Mouse (Mus musculus) hindbrain, embryonic 12.5 days (tissue): Measurements from ENCODE around the gene Exoc4. TPM values are rescaled to one million over a fixed set of nuclear protein-coding genes. Genes with fewer than 3 reads are reported as not detected.
A peak's percentile ranks its signal among the peaks of the same experiment; 100 is the strongest.

ENCODE experiments used
- ATAC-seq: fragments of 200-750 bp; cut with Nextera tagmentation; 2 replicates; pipeline ENCODE4 v1.8.0; 2017; ENCODE audit warnings: moderate TSS enrichment; ENCODE audit not compliant: low FRiP score
- H3K27ac ChIP-seq: fragments of 300-500 bp; sonication (generic); 2 replicates; pipeline ENCODE4 v1.5.1; 2016; ENCODE audit warnings: mild to moderate bottlenecking
- H3K27me3 ChIP-seq: fragments of 300-500 bp; sonication (generic); 2 replicates; pipeline ENCODE4 v1.6.1; 2016; ENCODE audit warnings: mild to moderate bottlenecking
- H3K36me3 ChIP-seq: fragments of 300-500 bp; sonication (generic); 2 replicates; pipeline ENCODE4 v1.6.1; 2016; ENCODE audit warnings: mild to moderate bottlenecking
- H3K4me1 ChIP-seq: fragments of 300-500 bp; sonication (generic); 2 replicates; pipeline ENCODE4 v1.6.1; 2016
- H3K4me2 ChIP-seq: fragments of 300-500 bp; sonication (generic); replicated peaks from 2 replicates; pipeline ENCODE4 v1.6.1; 2016; ENCODE audit warnings: mild to moderate bottlenecking
- H3K4me3 ChIP-seq: fragments of 300-500 bp; sonication (generic); 2 replicates; pipeline ENCODE4 v1.5.1; 2016; ENCODE audit warnings: mild to moderate bottlenecking
- H3K9ac ChIP-seq: fragments of 300-500 bp; sonication (generic); 2 replicates; pipeline ENCODE4 v1.6.1; 2016; ENCODE audit warnings: mild to moderate bottlenecking, moderate library complexity
- H3K9me3 ChIP-seq: fragments of 300-500 bp; sonication (generic); replicated peaks from 2 replicates; pipeline ENCODE4 v1.6.1; 2016; ENCODE audit warnings: mild to moderate bottlenecking
- WGBS: fragments of 180-500 bp; shearing (Covaris S2); methylation state at CpG from one replicate; pipeline ENCODE4 v1.1.7; 2016; 5-methylcytosine and 5-hydroxymethylcytosine counted together
- polyA plus RNA-seq: library from polyadenylated mRNA; unstranded; fragments of >200 nt; fragmentation: Nextera tagmentation; extraction: Ambion mirVana; gene quantifications from 2 replicates; pipeline ENCODE4 v1.2.1, GENCODE M21; 2016

Gene Exoc4
- polyA plus RNA-seq, 1 experiment from 2014 or later, result 47.7 TPM

GRCm38 (mm10) chr6:33866901-33867580, 618.2 kb downstream of the Exoc4 start:
- H3K9me3 ChIP-seq, result no peaks in the 10 kb centered on the region
- WGBS, result 82% methylated on average over 3 of the region's 3 CpGs
- ATAC-seq, result no peak
- no peak overlapping the region for H3K9ac ChIP-seq
- H3K27me3 ChIP-seq, result no peaks in the 10 kb centered on the region
- no peak overlapping the region for H3K4me2 ChIP-seq
- no peak overlapping the region for H3K4me3 ChIP-seq
- no peaks in the 10 kb centered on the region for H3K36me3 ChIP-seq
- peaks cover 12% of the 10 kb centered on the region for H3K4me1 ChIP-seq
- no peak overlapping the region for H3K27ac ChIP-seq

GRCm38 (mm10) chr6:33869251-33869650, 620.4 kb downstream of the Exoc4 start:
- no peak for ATAC-seq
- no peak overlapping the region for H3K27ac ChIP-seq
- no peak overlapping the region for H3K4me2 ChIP-seq
- H3K9me3 ChIP-seq, result no peaks in the 10 kb centered on the region
- H3K36me3 ChIP-seq, result no peaks in the 10 kb centered on the region
- no peak overlapping the region for H3K9ac ChIP-seq
- no peaks in the 10 kb centered on the region for H3K27me3 ChIP-seq
- 85% methylated on average over 3 of the region's 3 CpGs for WGBS
- H3K4me1 ChIP-seq, result peaks cover 22% of the 10 kb centered on the region
- no peak overlapping the region for H3K4me3 ChIP-seq

- H3K27me3 ChIP-seq, result no peaks in the 10 kb centered on the region
- H3K4me1 ChIP-seq, result peaks cover 26% of the 10 kb centered on the region
- 48% methylated on average over 9 of the region's 9 CpGs for WGBS
- ATAC-seq, result no peak
- H3K9me3 ChIP-seq, result no peaks in the 10 kb centered on the region
- H3K4me3 ChIP-seq, result no peak overlapping the region
- H3K9ac ChIP-seq, result no peak overlapping the region
- H3K4me2 ChIP-seq, result no peak overlapping the region
- H3K36me3 ChIP-seq, result no peaks in the 10 kb centered on the region
- H3K27ac ChIP-seq, result no peak overlapping the region; the same call in 1 of the 2 replicates
Measured at GRCm38 (mm10) chr6:33870468-33871142, 621.7 kb downstream of the Exoc4 start.

GRCm38 (mm10) chr6:33871286-33871685, 622.4 kb downstream of the Exoc4 start:
- H3K9ac ChIP-seq, result no peak overlapping the region
- H3K4me3 ChIP-seq, result no peak overlapping the region
- 57% methylated on average over 1 of the region's 1 CpGs for WGBS
- no peak for ATAC-seq
- peaks cover 26% of the 10 kb centered on the region for H3K4me1 ChIP-seq
- no peak overlapping the region for H3K4me2 ChIP-seq
- no peak overlapping the region for H3K27ac ChIP-seq
- no peaks in the 10 kb centered on the region for H3K36me3 ChIP-seq
- H3K27me3 ChIP-seq, result no peaks in the 10 kb centered on the region
- no peaks in the 10 kb centered on the region for H3K9me3 ChIP-seq

GRCm38 (mm10) chr6:33872192-33872591, 623.3 kb downstream of the Exoc4 start:
- Histone ChIP-seq H3K4me1 (peaks cover 26% of the 10 kb centered on the region), H3K27me3 (no peaks in the 10 kb centered on the region), H3K4me2 (no peak overlapping the region), H3K27ac (no peak overlapping the region), H3K36me3 (no peaks in the 10 kb centered on the region), H3K4me3 (no peak overlapping the region), H3K9ac (no peak overlapping the region), H3K9me3 (no peaks in the 10 kb centered on the region)
- peak; percentile 60; the same call in 1 of the 2 replicates for ATAC-seq
- whole genome bisulfite sequencing, result 31% methylated on average over 1 of the region's 1 CpGs

GRCm38 (mm10) chr6:33873000-33873399, 624.1 kb downstream of the Exoc4 start:
- ATAC-seq, result no peak
- Histone ChIP-seq H3K4me1 (peaks cover 26% of the 10 kb centered on the region), H3K4me2 (no peak overlapping the region), H3K27me3 (no peaks in the 10 kb centered on the region), H3K27ac (0 out of 2 replicates have a peak overlapping the region, but pooled peaks have one; percentile 58), H3K9ac (no peak overlapping the region), H3K36me3 (no peaks in the 10 kb centered on the region), H3K4me3 (no peak overlapping the region), H3K9me3 (no peaks in the 10 kb centered on the region)
- 79% methylated on average over 5 of the region's 5 CpGs for WGBS

- H3K9me3 ChIP-seq, result no peaks in the 10 kb centered on the region
- H3K4me1 ChIP-seq, result peaks cover 26% of the 10 kb centered on the region
- ATAC-seq, result no peak
Measured at GRCm38 (mm10) chr6:33874291-33875014, 625.6 kb downstream of the Exoc4 start.

GRCm38 (mm10) chr6:33884141-33884683, 635.3 kb downstream of the Exoc4 start:
- H3K27ac ChIP-seq, result no peak overlapping the region
- 83% methylated on average over 9 of the region's 9 CpGs for WGBS
- ATAC-seq, result no peak
- H3K4me1 ChIP-seq, result no peaks in the 10 kb centered on the region
- no peaks in the 10 kb centered on the region for H3K36me3 ChIP-seq
- no peaks in the 10 kb centered on the region for H3K27me3 ChIP-seq
- no peak overlapping the region for H3K4me3 ChIP-seq
- no peak overlapping the region for H3K4me2 ChIP-seq
- no peaks in the 10 kb centered on the region for H3K9me3 ChIP-seq
- no peak overlapping the region for H3K9ac ChIP-seq

More at GRCm38 (mm10) chr6:33874291-33875014, 625.6 kb downstream of the Exoc4 start:
- Histone ChIP-seq H3K4me2 (no peak overlapping the region), H3K9ac (no peak overlapping the region), H3K36me3 (no peaks in the 10 kb centered on the region), H3K4me3 (no peak overlapping the region), H3K27me3 (no peaks in the 10 kb centered on the region), H3K27ac (no peak overlapping the region)
- WGBS, result 53% methylated on average over 8 of the region's 8 CpGs

- H3K4me1 ChIP-seq, result no peaks in the 10 kb centered on the region
- no peaks in the 10 kb centered on the region for H3K9me3 ChIP-seq
- 95% methylated on average over 2 of the region's 2 CpGs for WGBS
- H3K36me3 ChIP-seq, result no peaks in the 10 kb centered on the region
- no peak overlapping the region for H3K9ac ChIP-seq
- H3K4me3 ChIP-seq, result no peak overlapping the region
- H3K4me2 ChIP-seq, result no peak overlapping the region
- no peaks in the 10 kb centered on the region for H3K27me3 ChIP-seq
- no peak for ATAC-seq
- no peak overlapping the region for H3K27ac ChIP-seq
Measured at GRCm38 (mm10) chr6:33886941-33887340, 638.1 kb downstream of the Exoc4 start.

GRCm38 (mm10) chr6:33890926-33891325, 642.0 kb downstream of the Exoc4 start:
- H3K4me2 ChIP-seq, result no peak overlapping the region
- H3K27ac ChIP-seq, result no peak overlapping the region
- no peak overlapping the region for H3K4me3 ChIP-seq
- no peaks in the 10 kb centered on the region for H3K36me3 ChIP-seq
- H3K9ac ChIP-seq, result no peak overlapping the region
- no peaks in the 10 kb centered on the region for H3K9me3 ChIP-seq
- no peaks in the 10 kb centered on the region for H3K4me1 ChIP-seq
- H3K27me3 ChIP-seq, result no peaks in the 10 kb centered on the region
- no peak for ATAC-seq
- 85% methylated on average over 1 of the region's 1 CpGs for WGBS

GRCm38 (mm10) chr6:33892142-33892541, 643.3 kb downstream of the Exoc4 start:
- no peak overlapping the region for H3K4me3 ChIP-seq
- no peaks in the 10 kb centered on the region for H3K27me3 ChIP-seq
- H3K27ac ChIP-seq, result no peak overlapping the region
- no peaks in the 10 kb centered on the region for H3K36me3 ChIP-seq
- H3K4me1 ChIP-seq, result no peaks in the 10 kb centered on the region
- WGBS, result 57% methylated on average over 2 of the region's 2 CpGs
- no peak for ATAC-seq
- H3K9ac ChIP-seq, result no peak overlapping the region
- no peak overlapping the region for H3K4me2 ChIP-seq
- no peaks in the 10 kb centered on the region for H3K9me3 ChIP-seq

GRCm38 (mm10) chr6:33899973-33900372, 651.1 kb downstream of the Exoc4 start:
- 92% methylated on average over 5 of the region's 5 CpGs for WGBS
- H3K36me3 ChIP-seq, result no peaks in the 10 kb centered on the region
- H3K9ac ChIP-seq, result no peak overlapping the region
- H3K9me3 ChIP-seq, result no peaks in the 10 kb centered on the region
- no peaks in the 10 kb centered on the region for H3K4me1 ChIP-seq
- H3K27me3 ChIP-seq, result no peaks in the 10 kb centered on the region
- no peak overlapping the region for H3K27ac ChIP-seq
- H3K4me3 ChIP-seq, result no peak overlapping the region
- no peak for ATAC-seq
- H3K4me2 ChIP-seq, result no peak overlapping the region
